Mouse (Mus musculus) embryonic facial prominence, embryonic 11.5 days (tissue): ENCODE measurements at regions not wholly inside any gene's neighbourhood (a gene's known extent, or its start where the extent isn't known, plus 50 kb on each side); places are given as distances from the start of the nearest gene placed in this dataset.

Experiments used
- ATAC-seq: fragments of 200-750 bp; cut with Nextera tagmentation; replicated peaks from 2 replicates; pipeline ENCODE4 v1.8.0; 2017; ENCODE audit warnings: low read depth; ENCODE audit not compliant: insufficient number of reproducible peaks, low FRiP score, low TSS enrichment
- DNase-seq: peaks from one replicate; pipeline ENCODE4 v3.0.0-alpha.2; 2015; ENCODE audit warnings: low spot score
- H3K27ac ChIP-seq: fragments of 300-500 bp; sonication (generic); replicated peaks from 2 replicates; pipeline ENCODE4 v1.5.1; 2014; ENCODE audit warnings: mild to moderate bottlenecking, low read depth, low read length, control low read depth
- H3K27me3 ChIP-seq: fragments of 300-500 bp; sonication (generic); 2 replicates; pipeline ENCODE4 v1.6.1; 2014; ENCODE audit warnings: mild to moderate bottlenecking, low read length, moderate library complexity, mixed read lengths; ENCODE audit not compliant: control insufficient read depth, insufficient read depth
- H3K36me3 ChIP-seq: fragments of 300-500 bp; sonication (generic); replicated peaks from 2 replicates; pipeline ENCODE4 v1.6.1; 2014; ENCODE audit warnings: low read depth, mild to moderate bottlenecking, low read length, moderate library complexity, mixed read lengths; ENCODE audit not compliant: control insufficient read depth, insufficient read depth
- H3K4me1 ChIP-seq: fragments of 300-500 bp; sonication (generic); 2 replicates; pipeline ENCODE4 v1.6.1; 2014; ENCODE audit warnings: low read length, mixed read lengths; ENCODE audit not compliant: control insufficient read depth, insufficient read depth
- H3K4me2 ChIP-seq: fragments of 300-500 bp; sonication (generic); 2 replicates; pipeline ENCODE4 v1.6.1; 2014; ENCODE audit warnings: low read depth, mild to moderate bottlenecking, control low read depth, low read length, moderate library complexity
- H3K4me3 ChIP-seq: fragments of 300-500 bp; sonication (generic); 2 replicates; pipeline ENCODE4 v1.5.1; 2014; ENCODE audit warnings: low read depth, low read length, control low read depth
- H3K9ac ChIP-seq: fragments of 300-500 bp; sonication (generic); replicated peaks from 2 replicates; pipeline ENCODE4 v1.6.1; 2014; ENCODE audit warnings: mild to moderate bottlenecking, control low read depth, low read length
- H3K9me3 ChIP-seq: fragments of 300-500 bp; sonication (generic); replicated peaks from 2 replicates; pipeline ENCODE4 v1.6.1; 2016; ENCODE audit warnings: mild to moderate bottlenecking, low read length, inconsistent platforms, mixed read lengths; ENCODE audit not compliant: control insufficient read depth
- WGBS: fragments of 180-500 bp; shearing (Covaris S2); extraction: QIAGEN DNeasy Blood & Tissue Kit; methylation state at CpG from one replicate; pipeline ENCODE4 v1.1.7; 2014; 5-methylcytosine and 5-hydroxymethylcytosine counted together

DNA sequence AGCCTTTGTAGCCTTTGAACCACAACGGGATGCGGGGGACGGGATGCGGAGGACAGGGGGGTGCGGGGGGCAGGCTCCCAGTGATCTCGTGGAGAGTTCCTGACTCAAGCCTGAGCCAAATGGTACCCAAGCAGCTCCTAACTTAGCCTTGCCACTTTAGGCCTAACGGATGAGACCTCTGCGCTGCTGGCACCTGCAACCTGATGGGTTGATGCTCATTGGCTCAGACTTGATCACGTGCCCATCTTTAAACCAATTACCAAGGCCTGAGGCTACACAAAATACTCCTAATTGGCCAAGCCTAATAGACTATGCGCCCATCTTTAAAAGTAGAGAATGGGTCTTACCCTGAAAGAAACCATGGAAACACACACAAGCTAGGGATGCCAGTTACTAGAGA lies 209.3 kb upstream of the Tle3 start:
- Histone ChIP-seq H3K27ac (no peak overlapping the region), H3K4me2 (no peak overlapping the region), H3K36me3 (no peaks in the 10 kb centered on the region), H3K27me3 (no peaks in the 10 kb centered on the region; the same call in 1 of the 2 replicates), H3K9me3 (no peaks in the 10 kb centered on the region), H3K4me1 (peaks cover 8% of the 10 kb centered on the region), H3K4me3 (no peak overlapping the region), H3K9ac (no peak overlapping the region)
- 86% methylated on average over 10 of the region's 10 CpGs for WGBS
- no peak for DNase-seq
- ATAC-seq, result no peak

DNA sequence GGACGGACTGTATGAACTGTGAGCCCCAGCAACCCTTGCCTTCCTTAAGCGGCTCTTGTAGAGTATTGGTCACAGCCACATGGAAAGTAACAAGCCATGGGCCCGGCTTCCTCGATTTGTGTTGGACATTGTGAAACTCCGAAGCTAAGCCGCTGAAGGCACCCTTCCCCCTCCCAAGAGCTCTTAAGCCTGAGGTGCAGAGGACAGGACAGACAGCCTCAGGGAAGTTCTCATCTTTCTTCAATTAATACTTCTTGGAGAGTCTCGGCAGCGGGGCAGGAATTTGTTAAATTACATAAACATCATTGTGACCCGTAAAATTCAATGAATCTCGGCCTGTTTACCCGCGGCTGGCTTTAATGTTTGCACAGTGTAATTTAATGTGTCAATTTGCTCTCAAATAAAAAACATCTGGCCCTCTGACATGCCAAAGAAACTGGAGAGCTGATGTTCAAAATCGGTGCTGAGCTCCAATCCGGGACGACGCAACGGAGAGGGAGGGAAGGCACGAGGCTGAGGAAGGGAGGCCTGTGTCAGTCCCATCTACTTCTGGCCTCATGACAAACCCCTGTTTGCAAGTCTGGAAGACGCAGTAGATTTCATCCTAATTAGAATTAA lies 208.4 kb upstream of the Tle3 start:
- H3K4me2 ChIP-seq, result no peak overlapping the region
- H3K9ac ChIP-seq, result no peak overlapping the region
- H3K4me3 ChIP-seq, result no peak overlapping the region
- DNase-seq, result peak; percentile 93
- peak; percentile 73 for ATAC-seq
- H3K9me3 ChIP-seq, result no peaks in the 10 kb centered on the region
- H3K4me1 ChIP-seq, result peaks cover 8% of the 10 kb centered on the region
- 18% methylated on average over 19 of the region's 19 CpGs for WGBS
- H3K36me3 ChIP-seq, result no peaks in the 10 kb centered on the region
- no peaks in the 10 kb centered on the region; the same call in 1 of the 2 replicates for H3K27me3 ChIP-seq
- peak overlapping the region; percentile 5; the same call in 1 of the 2 replicates for H3K27ac ChIP-seq

DNA sequence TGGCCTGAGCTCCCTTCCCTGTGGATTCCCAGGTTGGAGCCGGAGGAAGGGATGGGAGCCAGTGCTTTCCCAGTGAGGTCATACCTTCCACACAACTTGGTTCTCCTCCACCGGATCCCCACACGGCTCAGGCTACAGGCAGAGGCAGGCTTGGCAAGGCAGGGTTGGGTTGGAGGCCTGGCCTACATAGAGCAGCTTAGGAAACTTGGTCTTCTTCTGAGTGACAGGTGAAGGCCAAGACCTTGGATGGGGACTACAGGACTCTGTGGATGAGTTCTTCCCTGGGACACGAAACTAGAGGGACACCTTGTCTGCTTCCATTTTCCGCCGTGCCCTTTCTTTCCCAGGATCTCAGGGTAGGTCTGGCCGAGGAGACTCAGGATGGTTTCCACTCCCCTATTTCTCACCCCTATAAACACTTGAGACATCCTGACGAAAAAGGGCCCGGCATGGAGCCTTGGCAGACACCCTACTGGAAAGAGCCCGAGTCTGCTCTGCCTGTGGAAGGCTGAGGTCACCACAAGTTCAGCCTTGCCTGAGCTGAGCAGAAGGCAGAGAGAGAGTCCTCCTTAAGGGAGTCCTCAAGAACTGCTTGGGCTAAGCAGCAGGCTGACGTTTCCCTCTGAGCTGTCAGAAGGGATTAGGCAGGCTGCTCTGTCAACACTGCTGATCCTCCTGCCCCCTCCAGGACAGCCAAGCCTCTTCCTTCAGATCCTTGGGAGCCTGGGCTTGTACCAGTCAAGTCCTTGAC lies 207.5 kb upstream of the Tle3 start:
- ATAC-seq (peak; percentile 30), DNase-seq (peak; percentile 59)
- Histone ChIP-seq H3K36me3 (no peaks in the 10 kb centered on the region), H3K9ac (no peak overlapping the region), H3K4me1 (peaks cover 8% of the 10 kb centered on the region), H3K4me2 (no peak overlapping the region), H3K9me3 (no peaks in the 10 kb centered on the region), H3K27ac (peak overlapping the region; percentile 1; the same call in 1 of the 2 replicates), H3K4me3 (no peak overlapping the region), H3K27me3 (no peaks in the 10 kb centered on the region; the same call in 1 of the 2 replicates)
- 47% methylated on average over 11 of the region's 11 CpGs for WGBS

DNA sequence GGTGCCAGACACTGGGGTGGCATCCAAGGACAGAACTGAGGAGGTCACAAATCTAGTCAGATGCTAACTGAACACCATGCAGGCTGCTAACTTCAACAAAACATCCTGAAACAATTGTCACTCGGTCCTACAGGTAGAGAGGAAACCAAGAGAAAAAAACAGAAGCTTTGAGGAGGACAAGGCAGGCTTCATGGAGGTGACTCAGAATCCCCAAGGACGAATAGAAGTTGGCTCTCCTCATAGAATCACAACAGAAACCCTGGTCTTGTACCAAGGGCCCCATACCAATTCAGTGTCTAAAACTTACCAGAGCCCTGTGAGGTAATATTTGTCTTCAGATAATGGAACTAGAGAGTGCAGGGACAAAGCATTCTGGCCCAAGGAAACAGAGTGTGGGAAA lies 206.1 kb upstream of the Tle3 start:
- no peak for DNase-seq
- no peak overlapping the region for H3K4me3 ChIP-seq
- H3K27ac ChIP-seq, result no peak overlapping the region
- peaks cover 8% of the 10 kb centered on the region for H3K4me1 ChIP-seq
- H3K4me2 ChIP-seq, result no peak overlapping the region
- no peaks in the 10 kb centered on the region for H3K36me3 ChIP-seq
- no peaks in the 10 kb centered on the region for H3K9me3 ChIP-seq
- WGBS, result 69% methylated on average over 2 of the region's 2 CpGs
- ATAC-seq, result no peak
- H3K9ac ChIP-seq, result no peak overlapping the region
- no peaks in the 10 kb centered on the region for H3K27me3 ChIP-seq

DNA sequence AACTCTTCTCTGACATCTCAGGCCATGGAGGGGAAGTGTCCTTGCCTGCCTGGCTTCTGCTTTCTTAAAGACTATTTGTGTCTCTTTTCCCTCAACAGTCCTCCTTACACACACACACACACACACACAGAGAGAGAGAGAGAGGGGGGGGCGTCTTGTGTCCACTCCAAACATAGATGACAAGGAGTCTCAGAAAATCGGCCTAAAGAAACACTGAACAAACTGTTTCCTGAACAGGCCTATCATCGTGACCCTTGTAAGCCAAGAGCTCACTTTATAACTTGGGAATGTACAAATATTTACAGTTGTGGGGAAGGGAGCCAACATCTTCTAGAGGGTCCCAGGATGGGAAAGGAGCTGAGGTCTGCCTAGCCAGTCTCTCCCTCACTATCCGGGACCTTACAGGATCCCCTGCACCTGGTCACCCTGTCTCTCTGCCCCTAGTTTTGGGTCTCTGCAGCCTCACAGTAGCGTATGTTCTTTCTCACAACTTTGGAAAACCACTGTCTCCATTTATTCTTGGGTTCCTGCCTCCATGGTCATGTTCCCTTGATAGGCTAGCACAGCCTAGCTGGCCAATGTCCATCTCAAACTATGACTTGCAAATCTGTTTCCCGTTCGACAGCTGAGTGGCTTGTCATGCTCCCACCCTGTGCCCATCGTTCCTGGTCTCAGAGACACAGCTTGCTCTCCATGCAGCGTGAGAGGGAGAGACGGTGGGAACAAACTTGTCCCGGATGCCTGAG lies 204.9 kb upstream of the Tle3 start:
- H3K9ac ChIP-seq, result no peak overlapping the region
- peaks cover 6% of the 10 kb centered on the region for H3K4me1 ChIP-seq
- 76% methylated on average over 11 of the region's 11 CpGs for WGBS

DNA sequence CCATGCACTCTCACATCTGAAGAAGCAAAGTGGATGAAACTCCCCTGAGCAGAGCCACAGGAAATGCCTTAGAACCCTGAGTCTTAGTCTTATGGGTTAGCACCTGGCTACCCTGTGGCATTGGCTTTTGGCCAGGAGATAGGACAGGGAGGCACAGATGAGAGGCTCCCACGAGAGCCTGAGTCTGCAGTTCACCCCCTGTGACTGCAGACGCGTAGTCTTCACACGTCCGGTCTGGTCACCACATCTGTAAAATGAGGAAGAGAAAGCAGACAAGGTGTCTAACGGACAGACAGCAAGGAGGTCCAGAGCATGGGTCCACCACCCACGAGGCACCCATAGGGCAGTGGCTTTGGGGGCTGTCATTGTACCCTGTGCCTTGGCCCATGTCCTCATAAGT lies 203.2 kb upstream of the Tle3 start:
- DNase-seq (no peak), ATAC-seq (no peak)
- no peak overlapping the region for H3K4me3 ChIP-seq
- H3K9ac ChIP-seq, result no peak overlapping the region
- H3K4me1 ChIP-seq, result peaks cover 5% of the 10 kb centered on the region
- no peaks in the 10 kb centered on the region for H3K36me3 ChIP-seq
- no peak overlapping the region for H3K27ac ChIP-seq
- 87% methylated on average over 7 of the region's 7 CpGs for WGBS
- no peaks in the 10 kb centered on the region for H3K9me3 ChIP-seq
- H3K4me2 ChIP-seq, result no peak overlapping the region
- H3K27me3 ChIP-seq, result no peaks in the 10 kb centered on the region

More for the DNA sequence above, 204.9 kb upstream of the Tle3 start:
- no peaks in the 10 kb centered on the region for H3K36me3 ChIP-seq
- ATAC-seq (no peak), DNase-seq (no peak)
- no peak overlapping the region for H3K4me2 ChIP-seq
- no peaks in the 10 kb centered on the region for H3K27me3 ChIP-seq
- H3K4me3 ChIP-seq, result no peak overlapping the region
- H3K27ac ChIP-seq, result no peak overlapping the region
- H3K9me3 ChIP-seq, result no peaks in the 10 kb centered on the region

DNA sequence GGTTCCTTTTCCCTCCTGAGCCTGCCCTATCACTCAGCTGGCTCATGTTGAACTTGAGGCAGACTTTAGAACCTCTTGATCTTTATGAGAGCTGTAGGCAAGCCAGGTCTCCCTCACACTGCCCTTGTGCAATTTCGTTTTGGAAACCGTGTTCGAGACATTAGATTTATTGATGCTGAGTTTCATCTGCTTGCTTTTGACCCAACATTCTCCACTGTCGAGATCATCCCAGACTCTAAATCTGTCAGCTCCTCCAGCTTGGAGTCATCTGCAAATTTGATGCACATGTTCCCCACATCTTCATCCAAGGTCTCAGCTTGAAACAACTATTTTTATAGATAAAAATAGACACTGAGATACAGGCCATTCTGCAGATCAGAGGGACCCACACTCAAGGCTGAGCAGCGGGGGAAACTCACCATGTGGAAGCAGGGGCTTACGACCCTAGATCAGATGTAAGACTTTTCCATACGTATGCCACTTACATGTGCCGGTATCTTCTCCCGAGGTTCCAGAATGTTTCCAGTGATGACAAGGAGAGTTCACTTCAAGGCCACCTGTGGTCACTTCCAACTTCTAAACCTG lies 202.6 kb upstream of the Tle3 start:
- no peak overlapping the region for H3K4me2 ChIP-seq
- H3K36me3 ChIP-seq, result no peaks in the 10 kb centered on the region
- H3K9ac ChIP-seq, result no peak overlapping the region
- peaks cover 5% of the 10 kb centered on the region for H3K4me1 ChIP-seq
- DNase-seq (no peak), ATAC-seq (no peak)
- H3K27me3 ChIP-seq, result no peaks in the 10 kb centered on the region
- WGBS, result 84% methylated on average over 9 of the region's 9 CpGs
- H3K4me3 ChIP-seq, result no peak overlapping the region
- no peak overlapping the region for H3K27ac ChIP-seq
- no peaks in the 10 kb centered on the region for H3K9me3 ChIP-seq
